Mouse (Mus musculus): ENCODE measurements around the gene Rtn4rl2. TPM values are rescaled to one million over a fixed set of nuclear protein-coding genes. Genes with fewer than 3 reads are reported as not detected.

Rtn4rl2 gene
- polyA plus RNA-seq, 1 experiment from 2014 or later: 0.82 TPM

DNA sequence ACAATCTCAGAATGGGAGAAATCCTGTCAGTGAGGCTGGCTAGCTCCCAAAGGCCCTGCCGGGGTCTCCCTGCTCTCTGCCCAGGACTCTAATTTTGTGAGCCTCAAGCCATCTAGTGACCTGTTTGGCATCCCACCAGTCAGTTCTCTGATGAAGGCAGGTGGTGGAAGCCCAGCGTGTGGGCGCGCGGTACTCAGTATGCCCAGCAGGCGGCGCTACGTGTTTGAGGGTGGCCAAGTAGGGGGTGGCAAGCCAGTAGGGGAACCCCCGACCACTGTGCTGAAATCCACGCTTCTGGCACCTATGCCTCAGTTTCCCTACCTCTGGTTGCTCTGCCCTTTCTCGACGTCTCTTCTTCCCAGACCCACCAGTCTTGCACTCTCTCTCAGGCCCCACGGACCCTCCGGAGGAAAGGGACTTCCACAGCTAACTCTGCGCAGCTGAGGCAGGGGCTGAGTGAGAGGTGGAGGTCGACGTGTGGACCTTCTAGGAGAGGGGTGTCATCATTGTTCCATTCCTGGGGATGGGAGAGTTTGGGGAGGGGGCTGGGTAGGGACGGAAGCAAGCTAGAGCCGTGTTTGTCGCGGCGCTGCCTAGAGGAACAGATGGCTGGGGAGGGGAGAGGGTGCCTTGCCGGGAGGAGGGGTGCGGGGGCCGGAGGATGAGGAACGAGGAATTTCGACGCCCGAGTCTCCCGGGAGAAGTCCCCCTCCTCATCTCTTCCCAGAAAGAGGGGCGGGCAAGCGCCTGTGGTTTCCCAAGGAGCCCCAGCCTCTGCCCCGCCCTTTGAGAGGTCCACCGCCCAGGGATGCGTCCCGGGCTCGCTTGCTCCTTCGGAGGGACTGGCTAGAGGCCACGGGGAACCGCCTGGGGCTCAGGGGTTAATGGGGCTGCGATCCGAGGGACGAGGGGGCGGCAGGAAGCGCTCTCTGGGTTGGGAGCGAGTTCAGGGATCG lies 20.6 kb downstream of the Rtn4rl2 start:
- TF ChIP-seq CTCF (IDR thresholded peaks at IDR 0.05): peak; percentile 81
- ChIA-PET CTCF (interaction anchor here (0.6 to 7.2 kb wide), 4 partner anchors 12 to 143 kb away, joined by 3 to 44 read pairs (median 34); no protein-coding TSS in a partner anchor), POLR2A (interaction anchor here (0.8 kb wide), 1 partner anchor 33 kb away, joined by 3 read pairs; no protein-coding TSS in a partner anchor)
- in situ Hi-C loops (cut with MboI; ENCODE audit: low pct_unique_long_range_greater_than_20kb): no loop called here
- peaks cover 5% of the 10 kb centered on the region for H3K27me3 ChIP-seq
- DNase-seq (ENCODE audit: low read depth, low spot score) (no peak), ATAC-seq (no peak)

DNA sequence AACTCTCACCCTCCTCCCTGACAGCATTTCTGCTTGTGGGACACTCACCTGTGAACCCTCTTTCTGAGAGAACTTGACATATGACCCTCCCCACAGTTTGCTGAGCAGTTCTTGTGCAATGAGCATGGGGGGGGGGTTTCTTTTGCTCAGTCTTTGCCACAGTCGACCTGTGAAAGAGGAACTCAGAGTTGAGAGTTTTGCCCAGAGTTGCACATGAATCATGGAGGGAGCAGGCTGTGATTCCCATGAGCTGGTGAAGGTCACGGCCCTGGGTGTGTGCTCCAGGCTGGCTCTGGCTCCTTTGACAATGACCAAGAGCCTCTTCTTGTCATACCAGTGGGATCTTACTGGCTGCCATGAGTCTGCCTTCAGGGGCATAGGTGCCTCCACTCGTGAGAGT lies 24.3 kb downstream of the Rtn4rl2 start:
- in situ Hi-C loops (cut with MboI; ENCODE audit: low pct_unique_long_range_greater_than_20kb): no loop called here
- POLR2A ChIA-PET: no interaction called here
- TF ChIP-seq CTCF (IDR thresholded peaks at IDR 0.05): no peak
- CTCF ChIA-PET: no interaction called here
- peaks cover 5% of the 10 kb centered on the region for H3K27me3 ChIP-seq
- DNase-seq (ENCODE audit: low read depth, low spot score): no peak
- ATAC-seq: no peak

DNA sequence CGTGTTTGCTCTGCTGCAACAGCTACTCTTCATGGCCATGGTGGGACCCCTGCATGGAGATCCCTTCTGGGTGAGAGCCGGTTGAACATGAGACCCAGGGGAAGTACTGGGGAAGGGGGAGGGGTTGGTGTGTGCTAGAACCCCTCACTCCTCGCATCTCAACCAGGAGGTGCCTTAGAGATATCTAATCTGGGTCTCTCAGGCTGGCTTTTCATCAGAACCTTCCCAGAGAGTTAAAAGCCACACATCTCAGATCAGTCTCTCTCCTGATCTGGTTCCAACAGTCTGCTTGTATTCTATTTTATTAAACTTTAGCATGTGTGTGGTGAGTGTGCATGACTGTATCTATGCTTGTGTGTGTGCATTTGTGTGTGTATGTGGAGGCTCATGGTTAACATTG lies 25.1 kb downstream of the Rtn4rl2 start:
- no peak for TF ChIP-seq CTCF (IDR thresholded peaks at IDR 0.05)
- in situ Hi-C loops (cut with MboI; ENCODE audit: low pct_unique_long_range_greater_than_20kb): no loop called here
- H3K27me3 ChIP-seq: peaks cover 2% of the 10 kb centered on the region
- DNase-seq (ENCODE audit: low read depth, low spot score): no peak
- CTCF ChIA-PET: interaction anchor here (1.8 kb wide), 1 partner anchor 30 kb away, joined by 5 read pairs; no protein-coding TSS in a partner anchor
- ATAC-seq: no peak
- POLR2A ChIA-PET: no interaction called here

DNA sequence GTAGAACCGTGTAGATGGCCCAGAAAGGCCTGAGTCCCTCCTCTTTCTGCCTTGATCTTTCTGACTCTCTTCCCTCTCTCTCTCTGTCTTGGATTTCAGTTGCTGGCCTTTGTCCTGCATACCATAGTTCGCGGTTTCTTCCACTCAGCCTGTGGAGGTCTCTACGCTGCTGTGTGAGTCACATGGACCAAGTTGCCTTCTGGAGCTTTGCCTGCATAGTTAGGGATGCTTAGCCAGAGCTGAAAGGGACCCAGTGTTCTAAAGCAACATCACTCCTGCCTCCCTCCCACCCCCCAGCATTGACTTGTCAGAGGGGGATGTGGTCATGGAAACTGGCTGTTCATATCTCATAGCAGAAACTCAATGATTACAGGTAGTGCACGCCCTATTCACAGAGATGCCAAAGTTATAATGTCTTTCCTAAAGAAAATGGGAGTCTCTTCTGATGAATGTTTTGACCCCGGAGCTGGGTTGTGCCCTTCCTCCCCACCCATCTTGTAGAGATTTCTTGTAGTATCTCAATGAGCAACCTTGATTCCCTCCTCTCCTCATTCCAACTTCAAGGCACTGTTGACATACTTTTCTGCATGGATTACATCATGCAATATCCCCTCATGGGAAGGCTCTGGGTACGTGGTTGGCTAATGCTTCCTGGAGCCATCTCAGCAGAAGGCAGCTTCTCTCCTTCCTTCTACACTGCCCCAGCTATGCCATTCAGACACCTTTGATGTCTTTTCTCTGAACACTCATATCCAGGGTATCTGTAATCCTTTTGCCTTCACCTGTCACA lies 26.3 kb downstream of the Rtn4rl2 start:
- no peak for DNase-seq (ENCODE audit: low read depth, low spot score)
- ATAC-seq: no peak
- H3K27me3 ChIP-seq: no peaks in the 10 kb centered on the region
- no peak for TF ChIP-seq CTCF (IDR thresholded peaks at IDR 0.05)
- in situ Hi-C loops (cut with MboI; ENCODE audit: low pct_unique_long_range_greater_than_20kb): no loop called here
- CTCF ChIA-PET: interaction anchor here (1.4 to 1.8 kb wide), 2 partner anchors 9 to 29 kb away, joined by 4 to 5 read pairs; no protein-coding TSS in a partner anchor
- POLR2A ChIA-PET: no interaction called here

DNA sequence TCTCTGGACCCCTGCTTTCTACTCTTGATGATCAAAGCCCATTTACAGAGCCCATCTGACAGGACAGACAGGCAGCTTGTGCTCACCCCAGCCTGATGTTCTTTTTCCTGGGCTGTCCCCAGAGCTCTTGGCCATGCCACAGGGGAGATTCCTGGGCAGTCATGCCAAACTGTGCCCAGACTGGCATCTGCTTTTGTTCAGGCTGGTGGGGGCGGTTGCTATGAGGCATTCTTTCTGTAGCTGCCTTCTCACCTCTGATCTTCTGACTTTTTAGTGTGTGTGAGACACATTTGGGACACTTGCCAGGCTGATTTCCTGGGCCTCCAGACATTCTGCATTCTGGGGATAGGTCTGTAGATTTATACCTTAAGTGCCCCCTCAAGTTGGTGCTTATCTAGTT lies 28.0 kb downstream of the Rtn4rl2 start:
- no peaks in the 10 kb centered on the region for H3K27me3 ChIP-seq
- DNase-seq (ENCODE audit: low read depth, low spot score): no peak
- peak; percentile 51 for ATAC-seq
- ChIA-PET POLR2A (no interaction called here), CTCF (interaction anchor here (1.3 to 6.6 kb wide), 2 partner anchors 9 to 28 kb away, joined by 5 to 71 read pairs; no protein-coding TSS in a partner anchor)
- TF ChIP-seq CTCF (IDR thresholded peaks at IDR 0.05): no peak
- in situ Hi-C loops (cut with MboI; ENCODE audit: low pct_unique_long_range_greater_than_20kb): no loop called here

DNA sequence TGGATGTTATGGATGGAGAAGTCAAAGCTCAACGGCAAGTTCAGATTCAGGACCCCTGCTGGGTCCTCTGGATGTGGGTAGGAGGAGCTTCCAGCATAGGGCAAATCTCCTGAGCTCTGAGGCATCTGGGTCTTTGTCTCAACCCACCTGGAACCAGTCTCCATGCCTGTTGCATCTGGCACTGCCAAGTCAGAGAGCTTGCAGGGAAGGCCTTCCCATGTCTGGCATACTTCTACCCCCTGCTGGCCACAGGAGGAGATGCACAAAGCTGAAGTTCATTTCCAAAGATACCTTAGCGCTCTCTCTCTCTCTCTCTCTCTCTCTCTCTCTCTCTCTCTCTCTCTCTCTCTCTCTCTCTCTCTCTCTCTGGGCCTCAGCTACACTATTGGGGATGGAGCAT lies 30.8 kb downstream of the Rtn4rl2 start:
- no peaks in the 10 kb centered on the region for H3K27me3 ChIP-seq
- ChIA-PET CTCF (interaction anchor here (0.7 to 6.6 kb wide), 9 partner anchors 9 to 126 kb away, joined by 3 to 71 read pairs (median 6); partner anchors contain the start of genes Slc43a1 and Smtnl1), POLR2A (interaction anchor here (0.6 kb wide), 1 partner anchor 26 kb away, joined by 4 read pairs; no protein-coding TSS in a partner anchor)
- in situ Hi-C loops (cut with MboI; ENCODE audit: low pct_unique_long_range_greater_than_20kb): no loop called here
- peak; percentile 79 for TF ChIP-seq CTCF (IDR thresholded peaks at IDR 0.05)
- DNase-seq (ENCODE audit: low read depth, low spot score): no peak
- peak; percentile 64 for ATAC-seq

DNA sequence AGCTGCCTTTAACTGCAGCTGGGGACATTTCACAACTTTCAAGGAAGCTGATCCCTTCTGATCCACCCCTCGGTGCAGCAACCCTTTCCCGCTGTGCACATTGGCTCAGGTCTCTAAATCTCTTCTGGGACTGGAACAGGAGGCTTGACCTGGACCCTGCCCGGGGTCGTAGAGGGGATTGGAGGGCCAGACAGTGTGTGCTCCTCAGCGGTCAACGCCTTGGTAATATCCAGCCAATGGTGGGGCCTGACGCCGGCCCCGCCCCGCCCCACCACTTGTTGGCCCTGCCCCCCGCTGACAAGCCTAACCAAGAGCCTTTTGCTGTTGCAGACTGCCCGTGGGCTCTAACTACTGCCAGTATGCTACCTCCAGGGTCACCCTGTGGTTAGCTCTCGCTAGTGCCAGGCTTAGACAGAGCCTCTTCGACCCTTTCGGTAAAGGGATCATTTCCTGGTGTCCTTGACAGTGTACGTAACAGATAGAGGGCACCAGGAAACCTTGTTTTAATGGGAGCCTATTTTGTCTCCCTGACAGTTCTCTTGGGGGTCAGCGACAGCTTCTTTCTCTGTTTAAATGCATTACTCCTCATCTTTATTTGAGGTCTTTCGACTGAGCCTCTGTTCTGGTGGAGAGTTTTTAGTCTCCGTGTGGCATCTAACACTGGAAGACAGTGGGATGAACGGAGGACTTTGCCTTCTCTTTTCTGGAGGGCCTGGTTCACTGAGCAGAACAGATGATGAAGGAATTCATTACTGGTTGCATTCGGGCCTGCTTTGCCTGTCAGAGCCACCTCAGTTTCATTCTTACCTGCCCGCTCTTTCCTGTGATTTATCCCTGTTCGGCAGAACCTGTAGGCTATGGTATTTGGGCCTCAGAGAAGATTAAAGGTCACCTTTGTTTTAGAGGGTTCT lies 35.1 kb downstream of the Rtn4rl2 start:
- H3K27me3 ChIP-seq: no peaks in the 10 kb centered on the region
- in situ Hi-C loops (cut with MboI; ENCODE audit: low pct_unique_long_range_greater_than_20kb): no loop called here
- no peak for ATAC-seq
- DNase-seq (ENCODE audit: low read depth, low spot score): no peak
- TF ChIP-seq CTCF (IDR thresholded peaks at IDR 0.05): no peak
- CTCF ChIA-PET: interaction anchor here (0.8 to 5.3 kb wide), 3 partner anchors 16 to 20 kb away, joined by 3 to 44 read pairs (median 3); no protein-coding TSS in a partner anchor
- POLR2A ChIA-PET: no interaction called here

DNA sequence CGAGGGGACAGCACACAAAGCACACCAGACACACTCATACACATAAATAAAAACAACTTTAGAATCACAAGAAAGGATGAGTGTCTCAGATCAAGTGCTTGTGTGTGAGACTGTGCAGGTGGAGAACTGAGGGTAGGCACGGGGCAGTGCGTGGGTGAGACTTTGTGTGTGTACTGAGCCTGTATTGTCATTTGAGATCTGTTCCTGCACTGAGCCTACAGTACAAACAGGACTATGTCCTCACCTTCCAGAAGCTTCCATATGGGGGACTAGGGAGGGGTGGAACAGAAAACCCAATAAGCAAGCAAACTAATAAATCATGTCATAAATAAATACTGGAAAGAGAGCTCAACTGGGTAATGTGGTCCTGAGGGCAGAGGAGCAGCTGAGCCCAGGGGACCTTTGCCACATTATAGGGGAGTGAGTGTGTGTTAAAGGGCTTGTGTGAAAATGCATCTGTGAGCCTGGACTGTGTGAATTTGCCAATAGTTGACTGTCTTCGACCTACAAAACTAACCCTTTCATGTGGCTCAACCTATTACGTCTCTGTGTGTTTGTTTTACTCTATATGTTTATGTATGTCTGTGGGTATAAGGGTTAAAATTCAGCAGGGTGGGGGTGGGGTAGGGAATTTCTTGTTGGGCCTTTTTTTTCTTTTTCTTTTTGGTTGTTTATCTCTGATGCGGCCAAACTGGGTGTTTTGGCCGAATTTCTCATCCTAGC lies 35.9 kb downstream of the Rtn4rl2 start:
- no peak for TF ChIP-seq CTCF (IDR thresholded peaks at IDR 0.05)
- ATAC-seq (no peak), DNase-seq (ENCODE audit: low read depth, low spot score) (no peak)
- ChIA-PET CTCF (interaction anchor here (1.1 kb wide), 1 partner anchor 18 kb away, joined by 3 read pairs; no protein-coding TSS in a partner anchor), POLR2A (no interaction called here)
- in situ Hi-C loops (cut with MboI; ENCODE audit: low pct_unique_long_range_greater_than_20kb): no loop called here
- H3K27me3 ChIP-seq: no peaks in the 10 kb centered on the region

DNA sequence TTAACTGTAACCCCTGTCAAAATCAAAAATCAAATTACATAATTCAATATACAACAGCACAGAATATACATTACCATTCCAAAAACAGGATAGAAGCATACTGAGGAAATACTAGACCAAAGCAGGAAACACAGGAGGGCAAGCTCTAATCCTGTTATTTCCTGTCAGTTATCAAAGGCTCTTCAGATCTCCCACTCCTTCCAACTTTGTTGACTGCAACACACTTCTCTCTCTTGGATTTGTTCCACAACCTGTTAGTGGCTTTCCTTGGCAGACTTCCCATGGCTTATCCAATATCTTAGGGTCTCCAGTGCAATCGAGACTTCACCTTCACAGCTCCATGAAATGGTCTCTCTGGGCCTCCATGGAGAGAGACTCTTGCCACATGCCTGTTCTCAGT lies 41.3 kb downstream of the Rtn4rl2 start:
- in situ Hi-C loops (cut with MboI; ENCODE audit: low pct_unique_long_range_greater_than_20kb): no loop called here
- ChIA-PET POLR2A (no interaction called here), CTCF (no interaction called here)
- DNase-seq (ENCODE audit: low read depth, low spot score): no peak
- ATAC-seq: no peak
- H3K27me3 ChIP-seq: peaks cover 5% of the 10 kb centered on the region
- TF ChIP-seq CTCF (IDR thresholded peaks at IDR 0.05): no peak

Measured in Patski (cell line).